Mouse (Mus musculus) monocyte, adult 59 days (primary cell): ENCODE data around the gene Pwp2. TPM values are rescaled to one million over a fixed set of nuclear protein-coding genes. Genes with fewer than 3 reads are reported as not detected.

Experiments
- total RNA-seq, 2 experiments: library from RNA; stranded (reverse); gene quantifications; one replicate each; pipeline ENCODE4 v1.2.4; 2023

The Pwp2 gene
- 10 to 100 TPM; 10.2 to 11.9 TPM for total RNA-seq

GRCm38 (mm10) chr10:78184531-78185380 lies at the start of gene Pwp2:
Pwp2 (minus strand) TSS chr10:78185149.

DNA sequence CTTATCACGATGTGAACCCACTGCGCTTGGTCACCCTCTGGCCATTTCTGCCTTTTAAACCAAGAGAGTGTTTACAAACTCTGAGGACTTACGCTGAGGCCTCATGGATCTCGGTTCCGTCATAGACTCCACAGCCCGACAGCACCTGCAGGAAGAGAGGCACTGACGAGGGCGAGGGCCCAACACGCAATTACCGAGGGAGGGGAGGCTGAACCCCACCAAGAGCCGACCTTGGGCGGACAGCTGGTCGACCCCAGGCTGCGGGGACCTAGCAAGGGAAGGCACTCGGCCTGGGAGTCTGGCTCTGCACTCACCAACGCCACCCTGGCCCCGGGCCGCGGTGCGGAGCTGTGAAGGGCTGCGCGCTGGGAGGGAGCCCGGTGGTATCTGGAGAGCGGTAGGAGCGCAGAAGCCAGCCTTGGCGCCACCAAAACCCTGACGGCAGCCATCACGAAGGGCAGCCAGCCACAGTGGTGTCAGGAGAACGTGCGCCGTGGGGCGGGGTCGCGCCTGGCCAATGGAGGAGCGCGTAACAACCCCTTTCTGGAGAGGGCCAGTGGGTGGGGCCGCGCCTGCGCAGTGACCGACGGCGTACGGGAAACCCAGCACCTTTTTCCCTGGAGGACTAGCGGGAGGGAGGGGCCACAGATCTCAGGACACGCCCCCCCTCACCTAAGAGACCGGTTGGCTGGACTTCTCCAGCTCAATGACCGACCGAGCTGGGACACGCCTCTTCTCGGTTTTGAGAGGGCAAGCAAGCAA lies 15.5 kb downstream of the Pwp2 start, which contains the start of gene D10Jhu81e:
Gene D10Jhu81e (minus strand): TSS at position 502 of the 762 bp plus-strand sequence.

Other genes with a start within 250 kb of the Pwp2 start
- gene Trpm2, start 214.6 kb downstream of the Pwp2 start, total RNA-seq: 100 to 1,000 TPM; 148 to 152 TPM
- 10 to 100 TPM; 10.7 to 12.6 TPM for gene 1810043G02Rik, start 206.6 kb downstream of the Pwp2 start, total RNA-seq
- gene Pfkl, start 175.1 kb downstream of the Pwp2 start, total RNA-seq: 10 to 100 TPM; 60.3 to 88.1 TPM
- not detected for gene Dnmt3l, start 143.2 kb downstream of the Pwp2 start, total RNA-seq
- not detected for gene Aire, start 141.5 kb downstream of the Pwp2 start, total RNA-seq
- gene Icosl, start 115.8 kb downstream of the Pwp2 start, total RNA-seq: 10 to 100 TPM; 46.2 to 50.6 TPM
- gene D10Jhu81e, start 15.4 kb downstream of the Pwp2 start, total RNA-seq: 10 to 100 TPM; 27.1 to 27.9 TPM
- gene Trappc10, start 59.5 kb upstream of the Pwp2 start, total RNA-seq: 10 to 100 TPM; 59.3 to 63.5 TPM
- gene Agpat3, start 167.3 kb upstream of the Pwp2 start, total RNA-seq: 10 to 100 TPM; 35.1 to 45.0 TPM
- gene Rrp1, start 227.9 kb upstream of the Pwp2 start, total RNA-seq: 100 to 1,000 TPM; 175 to 190 TPM
- 100 to 1,000 TPM; 135 to 153 TPM for gene Cstb, start 240.5 kb upstream of the Pwp2 start, total RNA-seq